Mouse (Mus musculus): ENCODE measurements at regions not wholly inside any gene's neighbourhood (a gene's known extent, or its start where the extent isn't known, plus 50 kb on each side); places are given as distances from the start of the nearest gene placed in this dataset.
A peak's percentile ranks its signal among the peaks of the same experiment; 100 is the strongest.

DNA sequence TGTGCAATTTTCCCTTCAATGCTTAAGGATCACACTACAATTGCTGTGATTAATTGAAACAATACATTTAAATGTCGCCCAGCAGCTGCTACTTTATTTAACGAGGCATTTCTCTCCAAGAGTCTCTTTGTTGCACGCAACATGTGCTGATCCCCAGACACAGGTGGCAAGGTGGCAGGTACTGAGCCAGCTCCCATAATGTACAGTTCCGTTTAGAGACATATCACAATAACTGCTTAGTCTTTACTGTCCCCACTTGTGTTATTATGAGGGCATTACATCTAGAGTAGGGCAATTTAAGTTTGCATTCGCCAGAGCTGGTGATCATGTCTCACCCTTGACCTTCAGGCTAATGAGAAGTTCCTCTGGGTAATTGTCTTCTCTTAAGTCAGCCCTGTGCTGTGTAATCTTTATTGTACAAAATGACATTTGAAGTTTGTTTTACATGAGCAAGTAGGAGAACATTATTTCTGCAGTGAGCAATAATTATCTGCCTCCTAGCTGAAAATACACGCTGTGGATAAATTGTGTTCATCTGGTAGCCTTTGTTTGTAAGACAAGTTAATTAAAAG is 1005.7 kb upstream of the Nudt12 start:
- no peak overlapping the region for H3K9ac ChIP-seq (replicated peaks)
- H3K9me3 ChIP-seq: no peaks in the 10 kb centered on the region
- no peak overlapping the region for H3K4me3 ChIP-seq
- ATAC-seq (replicated peaks): peak; percentile 55; the same call in 1 of the 2 replicates
- peaks cover 3% of the 10 kb centered on the region; the same call in 1 of the 2 replicates for H3K4me1 ChIP-seq
- H3K36me3 ChIP-seq: no peaks in the 10 kb centered on the region
- no peaks in the 10 kb centered on the region for H3K27me3 ChIP-seq
- no peak overlapping the region for H3K4me2 ChIP-seq (replicated peaks)
- 24% methylated on average over 6 of the region's 6 CpGs for WGBS
- H3K27ac ChIP-seq (replicated peaks): no peak overlapping the region

DNA sequence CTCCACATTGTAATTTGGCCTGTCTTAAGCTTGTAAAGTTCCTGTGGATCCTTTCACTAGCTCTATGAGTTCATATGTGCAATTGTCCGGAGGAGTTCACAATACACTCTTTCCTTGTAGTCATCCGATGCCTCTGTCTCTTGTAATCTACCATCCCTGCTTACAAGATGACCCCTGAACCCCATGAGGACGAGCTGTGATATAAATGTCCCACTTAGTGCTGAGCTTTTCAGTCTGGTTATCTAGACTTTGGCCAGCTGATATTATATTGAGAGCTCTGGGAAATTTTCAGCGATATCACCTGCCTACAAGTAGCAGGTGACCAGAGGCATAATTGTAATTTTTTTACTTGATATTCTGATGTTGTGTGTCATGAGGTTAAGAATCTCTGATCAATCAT is 984.8 kb upstream of the Nudt12 start:
- 80% methylated on average over 4 of the region's 4 CpGs for WGBS
- Histone ChIP-seq H3K27me3 (no peaks in the 10 kb centered on the region), H3K27ac (replicated peaks) (no peak overlapping the region), H3K4me1 (no peaks in the 10 kb centered on the region), H3K36me3 (no peaks in the 10 kb centered on the region), H3K9ac (replicated peaks) (no peak overlapping the region), H3K4me2 (replicated peaks) (no peak overlapping the region), H3K4me3 (no peak overlapping the region), H3K9me3 (no peaks in the 10 kb centered on the region)
- ATAC-seq (replicated peaks): no peak

DNA sequence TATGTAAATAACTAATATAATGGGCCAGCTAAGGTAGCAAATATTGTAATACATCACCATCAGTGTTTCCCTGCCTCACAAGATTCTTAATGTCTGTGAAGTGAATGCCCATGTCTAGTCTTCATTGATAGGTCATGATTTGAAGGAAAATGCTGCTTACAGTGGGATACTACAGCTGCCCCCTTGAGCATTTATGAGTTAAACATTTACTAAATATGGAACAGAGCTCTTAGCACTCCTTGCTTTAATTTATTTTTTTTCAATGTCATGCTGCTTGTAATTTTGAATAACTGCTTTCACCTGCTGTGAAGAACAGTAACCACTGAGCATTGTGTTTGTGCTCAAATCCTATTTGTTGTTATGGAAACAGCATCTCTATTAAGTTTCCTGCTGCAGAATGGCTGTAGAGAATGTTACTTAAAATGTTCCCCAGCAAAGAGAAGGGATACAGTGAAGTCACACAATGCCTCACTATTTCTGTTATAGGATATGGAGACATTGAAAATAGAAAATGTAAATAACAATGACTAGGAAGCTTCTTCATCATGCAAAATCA is 966.2 kb upstream of the Nudt12 start:
- Histone ChIP-seq H3K36me3 (no peaks in the 10 kb centered on the region), H3K27me3 (no peaks in the 10 kb centered on the region), H3K4me1 (0 out of 2 replicates have a peak, but pooled peaks cover 3% of the 10 kb centered on the region), H3K9me3 (no peaks in the 10 kb centered on the region), H3K27ac (replicated peaks) (no peak overlapping the region), H3K9ac (replicated peaks) (no peak overlapping the region), H3K4me3 (no peak overlapping the region), H3K4me2 (replicated peaks) (no peak overlapping the region)
- ATAC-seq (replicated peaks): 0 out of 2 replicates have a peak, but pooled peaks have one; percentile 55

DNA sequence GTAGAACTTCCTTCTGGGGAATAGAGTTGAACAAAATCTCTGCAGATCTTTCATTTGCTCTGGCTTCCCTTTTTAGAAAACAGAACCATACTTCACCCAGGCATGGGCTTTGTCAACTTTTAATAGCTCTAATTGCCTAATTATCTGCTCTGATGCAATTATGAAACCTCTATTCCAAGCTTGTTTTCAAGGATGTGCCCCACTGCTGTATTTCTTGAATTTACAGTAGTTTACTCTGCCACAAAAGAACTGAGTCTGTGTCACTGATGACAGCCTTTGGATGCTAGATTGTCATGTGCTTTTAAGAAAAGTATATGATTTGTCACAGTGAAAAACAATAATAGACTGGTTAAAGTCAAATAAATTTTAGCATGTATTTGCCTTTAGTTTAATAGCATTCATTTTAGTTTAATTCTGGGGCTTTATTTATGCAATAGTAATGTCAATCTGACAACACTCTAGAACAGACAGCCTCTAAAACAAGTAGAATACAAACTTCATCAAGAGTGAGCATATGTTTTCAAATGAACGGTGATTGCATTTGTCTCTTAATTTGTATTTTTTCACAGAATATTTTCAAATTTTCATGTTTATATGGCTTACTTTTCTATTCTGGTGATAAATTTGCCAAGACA is 964.1 kb upstream of the Nudt12 start:
- no peak overlapping the region for H3K27ac ChIP-seq (replicated peaks)
- H3K9ac ChIP-seq (replicated peaks): no peak overlapping the region
- WGBS: 69% methylated on average over 1 of the region's 1 CpGs
- H3K4me1 ChIP-seq: 0 out of 2 replicates have a peak, but pooled peaks cover 3% of the 10 kb centered on the region
- no peak; the same call in 1 of the 2 replicates for ATAC-seq (replicated peaks)
- H3K9me3 ChIP-seq: no peaks in the 10 kb centered on the region
- H3K36me3 ChIP-seq: no peaks in the 10 kb centered on the region
- H3K4me3 ChIP-seq: no peak overlapping the region
- no peak overlapping the region for H3K4me2 ChIP-seq (replicated peaks)
- H3K27me3 ChIP-seq: no peaks in the 10 kb centered on the region

DNA sequence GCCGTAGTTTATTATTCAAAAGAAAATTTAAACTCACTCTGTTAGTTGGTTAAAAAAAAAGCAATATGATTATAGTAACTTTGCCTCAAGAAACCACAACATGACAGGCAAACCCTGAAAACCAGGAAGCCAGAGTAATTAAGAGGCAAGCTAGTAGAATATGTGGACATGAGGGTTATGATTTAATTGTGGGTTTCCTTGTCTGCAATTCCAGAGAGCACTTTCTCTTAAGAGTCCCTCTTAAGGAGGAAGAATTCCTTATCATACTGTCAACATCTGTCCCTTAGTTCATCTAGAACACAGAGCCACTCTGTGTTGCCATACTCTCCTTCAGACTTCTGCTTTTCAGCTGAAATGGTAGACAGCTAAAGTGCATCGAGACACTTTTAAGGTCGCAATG is 954.2 kb upstream of the Nudt12 start:
- Histone ChIP-seq H3K27ac (replicated peaks) (no peak overlapping the region), H3K4me1 (no peaks in the 10 kb centered on the region), H3K36me3 (no peaks in the 10 kb centered on the region), H3K4me3 (no peak overlapping the region), H3K9ac (replicated peaks) (no peak overlapping the region), H3K9me3 (no peaks in the 10 kb centered on the region), H3K27me3 (no peaks in the 10 kb centered on the region), H3K4me2 (replicated peaks) (no peak overlapping the region)
- ATAC-seq (replicated peaks): no peak
- WGBS: 95% methylated on average over 3 of the region's 3 CpGs

DNA sequence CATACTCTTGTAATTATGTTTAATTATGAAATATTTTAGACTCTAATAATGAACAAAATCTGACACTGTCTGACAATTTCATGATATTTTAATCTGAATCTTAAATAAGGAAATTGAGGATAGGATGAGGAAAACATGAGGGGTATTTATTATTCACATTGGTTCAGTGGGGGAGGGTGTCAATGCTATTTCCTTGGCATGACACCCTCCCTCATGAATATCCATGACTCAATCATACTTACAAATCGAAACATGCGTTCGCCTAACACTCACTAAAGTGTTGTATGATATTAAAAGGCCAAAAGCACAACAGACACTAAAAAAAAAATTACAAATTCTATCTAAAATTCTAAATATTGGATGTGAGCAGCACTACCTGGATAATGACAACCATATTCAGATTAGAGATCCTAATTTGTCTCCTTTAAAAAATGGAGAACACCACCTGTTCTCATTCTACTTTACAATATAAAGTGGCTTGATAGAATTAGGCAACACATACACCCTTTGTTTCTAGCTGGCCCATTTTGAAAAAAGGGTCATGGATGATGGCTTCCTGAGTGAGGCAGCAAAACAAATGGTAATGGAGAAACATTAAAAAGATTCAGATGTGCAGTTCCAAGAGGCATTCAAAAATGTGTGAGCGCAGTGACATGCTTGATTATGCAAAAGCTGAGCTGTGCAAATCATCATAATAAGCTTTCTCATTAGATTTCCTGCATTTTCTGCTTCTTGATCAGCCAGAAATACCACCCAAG is 942.3 kb upstream of the Nudt12 start:
- H3K27ac ChIP-seq (replicated peaks): peak overlapping the region; percentile 71
- peak; percentile 94 for ATAC-seq (replicated peaks)
- no peak overlapping the region for H3K9ac ChIP-seq (replicated peaks)
- no peak overlapping the region for H3K4me2 ChIP-seq (replicated peaks)
- no peak overlapping the region for H3K4me3 ChIP-seq
- H3K9me3 ChIP-seq: no peaks in the 10 kb centered on the region
- no peaks in the 10 kb centered on the region for H3K36me3 ChIP-seq
- 0 out of 2 replicates have a peak, but pooled peaks cover 4% of the 10 kb centered on the region for H3K4me1 ChIP-seq
- H3K27me3 ChIP-seq: no peaks in the 10 kb centered on the region
- WGBS: 30% methylated on average over 4 of the region's 4 CpGs

DNA sequence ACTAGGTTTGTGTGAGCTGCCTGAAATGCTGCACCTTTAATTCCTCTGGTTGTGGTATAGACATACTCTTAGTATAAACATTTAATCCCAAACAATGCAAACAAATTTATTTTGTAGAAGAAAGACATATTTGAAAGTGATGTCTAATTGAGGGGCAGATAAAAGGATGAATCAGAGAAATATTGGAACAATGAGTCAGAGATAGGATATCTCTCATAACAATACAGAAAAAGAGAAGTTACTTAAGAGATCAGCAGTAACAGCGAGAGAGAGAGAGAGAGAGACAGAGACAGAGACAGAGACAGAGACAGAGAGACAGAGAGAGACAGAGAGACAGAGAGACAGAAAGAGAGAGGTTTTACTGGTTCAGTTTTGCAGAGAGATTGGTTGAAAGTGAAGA is 933.3 kb upstream of the Nudt12 start:
- WGBS: 83% methylated on average over 1 of the region's 1 CpGs
- no peak for ATAC-seq (replicated peaks)
- Histone ChIP-seq H3K9ac (replicated peaks) (no peak overlapping the region), H3K9me3 (no peaks in the 10 kb centered on the region), H3K4me3 (no peak overlapping the region), H3K4me1 (no peaks in the 10 kb centered on the region), H3K36me3 (no peaks in the 10 kb centered on the region), H3K27me3 (no peaks in the 10 kb centered on the region), H3K27ac (replicated peaks) (no peak overlapping the region), H3K4me2 (replicated peaks) (no peak overlapping the region)

DNA sequence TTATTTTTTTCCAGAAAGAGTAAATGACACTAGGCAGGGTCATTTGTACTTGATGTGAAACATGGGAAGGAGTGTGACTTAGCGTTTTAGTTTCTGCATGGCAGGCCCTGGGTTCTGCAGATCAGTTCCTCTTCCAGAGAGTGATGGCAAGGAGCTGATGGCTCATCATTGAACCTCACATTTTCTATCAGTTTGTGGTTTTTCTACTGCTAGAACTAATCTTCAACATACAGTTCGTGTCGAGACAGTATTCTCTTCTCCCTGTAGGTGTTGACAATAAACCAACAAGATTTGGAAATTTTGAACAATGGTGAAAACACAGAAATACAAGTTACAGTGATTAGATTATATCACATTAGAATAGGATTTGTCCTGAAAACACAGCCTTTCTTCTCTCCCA is 891.2 kb upstream of the Nudt12 start:
- Histone ChIP-seq H3K4me2 (replicated peaks) (no peak overlapping the region), H3K9ac (replicated peaks) (no peak overlapping the region), H3K27me3 (no peaks in the 10 kb centered on the region), H3K4me3 (no peak overlapping the region), H3K4me1 (no peaks in the 10 kb centered on the region), H3K27ac (replicated peaks) (no peak overlapping the region), H3K36me3 (no peaks in the 10 kb centered on the region), H3K9me3 (no peaks in the 10 kb centered on the region)
- ATAC-seq (replicated peaks): no peak
- 84% methylated on average over 3 of the region's 3 CpGs for WGBS

DNA sequence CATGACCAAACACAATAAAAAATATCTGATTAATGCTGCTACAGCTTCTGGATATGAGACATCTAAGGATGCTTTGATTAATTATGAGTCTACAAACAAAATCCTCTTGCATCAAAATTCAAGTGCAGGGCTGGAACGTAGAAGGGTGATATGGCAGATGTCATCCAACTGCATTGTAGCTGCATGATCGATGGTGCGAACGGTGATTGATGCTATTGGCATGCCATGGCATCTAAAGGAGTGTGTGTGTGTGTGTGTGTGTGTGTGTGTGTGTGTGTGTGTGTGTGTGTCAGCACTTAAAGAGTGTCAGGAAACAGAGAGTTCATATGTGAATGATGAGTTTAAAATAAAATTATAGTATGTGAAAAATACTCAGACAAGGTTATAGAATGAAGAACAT is 864.6 kb upstream of the Nudt12 start:
- Histone ChIP-seq H3K36me3 (no peaks in the 10 kb centered on the region), H3K27me3 (no peaks in the 10 kb centered on the region), H3K27ac (replicated peaks) (no peak overlapping the region), H3K4me2 (replicated peaks) (no peak overlapping the region), H3K4me3 (no peak overlapping the region), H3K4me1 (no peaks in the 10 kb centered on the region), H3K9ac (replicated peaks) (no peak overlapping the region), H3K9me3 (no peaks in the 10 kb centered on the region)
- 61% methylated on average over 4 of the region's 4 CpGs for WGBS
- ATAC-seq (replicated peaks): no peak

DNA sequence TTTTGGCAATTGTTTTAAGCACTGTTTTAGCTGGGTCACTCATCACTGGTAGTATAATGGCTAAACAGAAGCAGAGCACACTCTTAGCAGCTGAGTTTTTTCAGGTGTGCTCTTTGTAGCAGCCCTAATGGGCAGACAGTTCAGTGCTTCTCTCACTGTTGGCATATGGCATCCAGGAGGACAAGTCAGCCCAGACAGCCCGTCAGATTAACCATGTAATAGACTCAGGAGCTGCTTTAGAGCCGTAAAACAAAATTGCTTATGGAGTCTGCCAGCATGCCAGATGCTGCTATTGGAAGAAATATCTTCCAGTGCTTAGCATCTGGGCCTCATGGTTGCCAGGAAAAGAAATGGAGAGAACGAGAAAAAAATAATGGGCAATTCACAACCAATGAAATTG is 835.7 kb upstream of the Nudt12 start:
- WGBS: 46% methylated on average over 3 of the region's 3 CpGs
- ATAC-seq (replicated peaks): peak; percentile 57; the same call in 1 of the 2 replicates

DNA sequence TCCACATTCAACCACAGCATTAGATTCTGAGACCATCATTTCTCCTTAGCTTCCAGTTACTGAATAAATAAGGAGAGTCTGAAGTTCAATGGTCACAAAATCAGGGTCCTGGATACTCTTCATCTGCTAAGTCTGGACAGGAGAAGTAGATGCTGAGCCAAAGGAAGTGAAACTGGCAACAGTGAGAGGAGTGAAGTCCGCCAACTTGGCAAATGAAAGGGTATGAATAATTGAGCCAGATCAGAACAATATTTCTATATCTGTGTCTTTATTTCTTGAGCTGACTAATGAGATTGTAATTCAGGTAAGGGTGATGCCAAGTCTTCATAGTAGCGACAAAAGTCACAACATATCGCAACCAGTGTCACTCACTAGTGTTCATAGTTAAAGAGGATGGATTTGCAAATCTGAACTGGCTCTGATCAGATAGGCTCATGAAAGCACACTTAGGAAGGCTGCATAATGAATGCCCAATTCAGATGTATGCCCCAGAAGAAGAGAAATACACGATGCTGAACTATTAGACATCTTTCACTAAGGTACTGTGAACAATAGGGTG is 832.2 kb upstream of the Nudt12 start:
- no peaks in the 10 kb centered on the region for H3K4me1 ChIP-seq
- no peak overlapping the region for H3K4me2 ChIP-seq (replicated peaks)
- ATAC-seq (replicated peaks): peak; percentile 71
- no peak overlapping the region for H3K9ac ChIP-seq (replicated peaks)
- no peaks in the 10 kb centered on the region for H3K27me3 ChIP-seq
- no peak overlapping the region for H3K27ac ChIP-seq (replicated peaks)
- 66% methylated on average over 4 of the region's 4 CpGs for WGBS
- no peaks in the 10 kb centered on the region for H3K36me3 ChIP-seq
- no peaks in the 10 kb centered on the region for H3K9me3 ChIP-seq
- no peak overlapping the region for H3K4me3 ChIP-seq

More for the DNA sequence above, 835.7 kb upstream of the Nudt12 start:
- Histone ChIP-seq H3K27me3 (no peaks in the 10 kb centered on the region), H3K9ac (replicated peaks) (no peak overlapping the region), H3K9me3 (no peaks in the 10 kb centered on the region), H3K4me3 (no peak overlapping the region), H3K36me3 (no peaks in the 10 kb centered on the region), H3K4me1 (no peaks in the 10 kb centered on the region), H3K4me2 (replicated peaks) (no peak overlapping the region), H3K27ac (replicated peaks) (peak overlapping the region; percentile 11; the same call in 1 of the 2 replicates)

DNA sequence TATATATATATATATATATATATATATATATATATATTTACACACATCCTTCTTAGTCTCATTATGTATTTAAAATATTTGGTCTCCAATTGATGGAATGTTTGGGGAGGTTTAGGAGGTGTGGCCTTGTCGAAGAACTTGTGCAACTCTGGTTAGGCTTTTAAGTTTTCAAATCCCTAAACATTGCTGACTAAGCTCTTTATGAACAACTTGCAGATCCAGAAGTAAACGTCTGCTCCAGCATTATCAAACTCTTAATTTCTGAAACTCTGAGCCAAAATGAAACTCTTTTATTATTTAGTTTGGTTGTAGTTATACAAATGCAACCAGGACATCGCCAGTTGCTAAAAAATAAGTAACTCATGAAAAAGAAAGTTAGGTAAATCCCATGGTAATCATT is 792.7 kb upstream of the Nudt12 start:
- no peak for ATAC-seq (replicated peaks)
- 81% methylated on average over 3 of the region's 3 CpGs for WGBS
- no peaks in the 10 kb centered on the region for H3K27me3 ChIP-seq
- H3K4me2 ChIP-seq (replicated peaks): no peak overlapping the region
- H3K27ac ChIP-seq (replicated peaks): no peak overlapping the region
- no peaks in the 10 kb centered on the region for H3K9me3 ChIP-seq
- H3K4me1 ChIP-seq: no peaks in the 10 kb centered on the region
- H3K4me3 ChIP-seq: no peak overlapping the region
- H3K36me3 ChIP-seq: no peaks in the 10 kb centered on the region
- no peak overlapping the region for H3K9ac ChIP-seq (replicated peaks)

Measured in forebrain, embryonic 15.5 days (tissue).